Mouse (Mus musculus): ENCODE measurements at regions not wholly inside any gene's neighbourhood (a gene's known extent, or its start where the extent isn't known, plus 50 kb on each side); places are given as distances from the start of the nearest gene placed in this dataset.

- no peak for DNase-seq (ENCODE audit: low spot score)
Observed at GRCm38 (mm10) chr3:149358570-149359193, 368.3 kb upstream of the Adgrl2 start.

GRCm38 (mm10) chr3:149357903-149358569, 367.7 kb upstream of the Adgrl2 start:
- no peak for DNase-seq (ENCODE audit: low spot score)

- no peak for DNase-seq (ENCODE audit: low spot score)
Observed at GRCm38 (mm10) chr3:149357121-149357520, 366.8 kb upstream of the Adgrl2 start.

GRCm38 (mm10) chr3:149355362-149355761, 365.0 kb upstream of the Adgrl2 start:
- no peak for DNase-seq (ENCODE audit: low spot score)

GRCm38 (mm10) chr3:149353958-149354357, 363.6 kb upstream of the Adgrl2 start:
- DNase-seq (ENCODE audit: low spot score): no peak

GRCm38 (mm10) chr3:149352546-149352945, 362.2 kb upstream of the Adgrl2 start:
- DNase-seq (ENCODE audit: low spot score): no peak

- no peak for DNase-seq (ENCODE audit: low spot score)
Observed at GRCm38 (mm10) chr3:149349731-149350130, 359.4 kb upstream of the Adgrl2 start.

GRCm38 (mm10) chr3:149349211-149349697, 358.9 kb upstream of the Adgrl2 start:
- DNase-seq (ENCODE audit: low spot score): peak; percentile 37

GRCm38 (mm10) chr3:149348459-149348971, 358.2 kb upstream of the Adgrl2 start:
- no peak for DNase-seq (ENCODE audit: low spot score)

GRCm38 (mm10) chr3:149347241-149347992, 357.1 kb upstream of the Adgrl2 start:
- no peak for DNase-seq (ENCODE audit: low spot score)

GRCm38 (mm10) chr3:149342511-149342910, 352.2 kb upstream of the Adgrl2 start:
- DNase-seq (ENCODE audit: low spot score): no peak

- DNase-seq (ENCODE audit: low spot score): no peak
Observed at GRCm38 (mm10) chr3:149339374-149339753, 349.0 kb upstream of the Adgrl2 start.

- no peak for DNase-seq (ENCODE audit: low spot score)
Observed at GRCm38 (mm10) chr3:149338684-149339373, 348.5 kb upstream of the Adgrl2 start.

GRCm38 (mm10) chr3:149335259-149335658, 344.9 kb upstream of the Adgrl2 start:
- DNase-seq (ENCODE audit: low spot score): no peak

GRCm38 (mm10) chr3:149333607-149334006, 343.3 kb upstream of the Adgrl2 start:
- DNase-seq (ENCODE audit: low spot score): no peak

GRCm38 (mm10) chr3:149333131-149333530, 342.8 kb upstream of the Adgrl2 start:
- DNase-seq (ENCODE audit: low spot score): no peak

GRCm38 (mm10) chr3:149332105-149332504, 341.8 kb upstream of the Adgrl2 start:
- no peak for DNase-seq (ENCODE audit: low spot score)

GRCm38 (mm10) chr3:149331251-149331960, 341.1 kb upstream of the Adgrl2 start:
- no peak for DNase-seq (ENCODE audit: low spot score)

- DNase-seq (ENCODE audit: low spot score): no peak
Observed at GRCm38 (mm10) chr3:149330716-149331115, 340.4 kb upstream of the Adgrl2 start.

- DNase-seq (ENCODE audit: low spot score): no peak
Observed at GRCm38 (mm10) chr3:149330041-149330440, 339.7 kb upstream of the Adgrl2 start.

GRCm38 (mm10) chr3:149329615-149330014, 339.3 kb upstream of the Adgrl2 start:
- DNase-seq (ENCODE audit: low spot score): no peak

Measured in yolk sac, embryonic 10.5 days (tissue).